Mouse (Mus musculus): ENCODE data around the gene Kif6. TPM values are rescaled to one million over a fixed set of nuclear protein-coding genes. Genes with fewer than 3 reads are reported as not detected.

Kif6 gene
- polyA plus RNA-seq, 1 experiment from 2014 or later = 3.1 TPM

- no peak overlapping the region for H3K9ac ChIP-seq (ENCODE audit: low read depth, low read length)
- H3K4me3 ChIP-seq (ENCODE audit: low read depth, low read length) = no peak overlapping the region
- no peaks in the 10 kb centered on the region for H3K36me3 ChIP-seq (ENCODE audit: control insufficient read depth, insufficient read depth, low read length)
- H3K27me3 ChIP-seq (ENCODE audit: control insufficient read depth, insufficient read depth, low read length) = no peaks in the 10 kb centered on the region
- H3K27ac ChIP-seq (ENCODE audit: low read depth, low read length) = no peak overlapping the region
- no peak overlapping the region for H3K4me2 ChIP-seq (replicated peaks; ENCODE audit: low read depth, low read length)
- ATAC-seq (ENCODE audit: low FRiP score) (no peak), DNase-seq (ENCODE audit: low spot score) (no peak)
- 71% methylated on average over 3 of the region's 3 CpGs for WGBS
- H3K4me1 ChIP-seq (replicated peaks; ENCODE audit: control insufficient read depth, insufficient read depth, low read length) = no peaks in the 10 kb centered on the region
- no peaks in the 10 kb centered on the region for H3K9me3 ChIP-seq (ENCODE audit: control insufficient read depth, low read length)
Observed at GRCm38 (mm10) chr17:49736364-49736763, 121.4 kb downstream of the Kif6 start.

GRCm38 (mm10) chr17:49737217-49737774 lies 122.4 kb downstream of the Kif6 start:
- 99% methylated on average over 6 of the region's 6 CpGs for WGBS
- H3K9me3 ChIP-seq (ENCODE audit: control insufficient read depth, low read length) = no peaks in the 10 kb centered on the region
- H3K27ac ChIP-seq (ENCODE audit: low read depth, low read length) = no peak overlapping the region
- no peak overlapping the region for H3K4me3 ChIP-seq (ENCODE audit: low read depth, low read length)
- H3K4me2 ChIP-seq (replicated peaks; ENCODE audit: low read depth, low read length) = no peak overlapping the region
- H3K4me1 ChIP-seq (replicated peaks; ENCODE audit: control insufficient read depth, insufficient read depth, low read length) = no peaks in the 10 kb centered on the region
- H3K27me3 ChIP-seq (ENCODE audit: control insufficient read depth, insufficient read depth, low read length) = no peaks in the 10 kb centered on the region
- H3K36me3 ChIP-seq (ENCODE audit: control insufficient read depth, insufficient read depth, low read length) = no peaks in the 10 kb centered on the region
- no peak for DNase-seq (ENCODE audit: low spot score)
- no peak for ATAC-seq (ENCODE audit: low FRiP score)
- no peak overlapping the region for H3K9ac ChIP-seq (ENCODE audit: low read depth, low read length)

GRCm38 (mm10) chr17:49738351-49738750 lies 123.4 kb downstream of the Kif6 start:
- no peak for DNase-seq (ENCODE audit: low spot score)
- Histone ChIP-seq H3K27ac (ENCODE audit: low read depth, low read length) (no peak overlapping the region), H3K4me1 (replicated peaks; ENCODE audit: control insufficient read depth, insufficient read depth, low read length) (no peaks in the 10 kb centered on the region), H3K27me3 (ENCODE audit: control insufficient read depth, insufficient read depth, low read length) (no peaks in the 10 kb centered on the region), H3K9ac (ENCODE audit: low read depth, low read length) (no peak overlapping the region), H3K36me3 (ENCODE audit: control insufficient read depth, insufficient read depth, low read length) (no peaks in the 10 kb centered on the region), H3K4me2 (replicated peaks; ENCODE audit: low read depth, low read length) (no peak overlapping the region), H3K9me3 (ENCODE audit: control insufficient read depth, low read length) (no peaks in the 10 kb centered on the region), H3K4me3 (ENCODE audit: low read depth, low read length) (no peak overlapping the region)
- 91% methylated on average over 11 of the region's 11 CpGs for WGBS
- ATAC-seq (ENCODE audit: low FRiP score) = no peak

- no peak for DNase-seq (ENCODE audit: low spot score)
- Histone ChIP-seq H3K9ac (ENCODE audit: low read depth, low read length) (no peak overlapping the region), H3K4me1 (replicated peaks; ENCODE audit: control insufficient read depth, insufficient read depth, low read length) (no peaks in the 10 kb centered on the region), H3K36me3 (ENCODE audit: control insufficient read depth, insufficient read depth, low read length) (no peaks in the 10 kb centered on the region), H3K4me2 (replicated peaks; ENCODE audit: low read depth, low read length) (no peak overlapping the region), H3K4me3 (ENCODE audit: low read depth, low read length) (no peak overlapping the region), H3K9me3 (ENCODE audit: control insufficient read depth, low read length) (no peaks in the 10 kb centered on the region), H3K27me3 (ENCODE audit: control insufficient read depth, insufficient read depth, low read length) (no peaks in the 10 kb centered on the region), H3K27ac (ENCODE audit: low read depth, low read length) (no peak overlapping the region)
- ATAC-seq (ENCODE audit: low FRiP score) = no peak
- WGBS = 87% methylated on average over 9 of the region's 9 CpGs
Observed at GRCm38 (mm10) chr17:49739896-49740679, 125.2 kb downstream of the Kif6 start.

GRCm38 (mm10) chr17:49741172-49741571 lies 126.2 kb downstream of the Kif6 start:
- Histone ChIP-seq H3K9ac (ENCODE audit: low read depth, low read length) (no peak overlapping the region), H3K27ac (ENCODE audit: low read depth, low read length) (no peak overlapping the region), H3K4me2 (replicated peaks; ENCODE audit: low read depth, low read length) (no peak overlapping the region), H3K4me1 (replicated peaks; ENCODE audit: control insufficient read depth, insufficient read depth, low read length) (no peaks in the 10 kb centered on the region), H3K9me3 (ENCODE audit: control insufficient read depth, low read length) (no peaks in the 10 kb centered on the region), H3K36me3 (ENCODE audit: control insufficient read depth, insufficient read depth, low read length) (no peaks in the 10 kb centered on the region), H3K27me3 (ENCODE audit: control insufficient read depth, insufficient read depth, low read length) (no peaks in the 10 kb centered on the region), H3K4me3 (ENCODE audit: low read depth, low read length) (no peak overlapping the region)
- ATAC-seq (ENCODE audit: low FRiP score) = no peak
- DNase-seq (ENCODE audit: low spot score) = no peak
- 90% methylated on average over 4 of the region's 4 CpGs for WGBS

- Histone ChIP-seq H3K9me3 (ENCODE audit: control insufficient read depth, low read length) (no peaks in the 10 kb centered on the region), H3K36me3 (ENCODE audit: control insufficient read depth, insufficient read depth, low read length) (no peaks in the 10 kb centered on the region), H3K27ac (ENCODE audit: low read depth, low read length) (no peak overlapping the region), H3K9ac (ENCODE audit: low read depth, low read length) (no peak overlapping the region), H3K4me3 (ENCODE audit: low read depth, low read length) (no peak overlapping the region), H3K4me1 (replicated peaks; ENCODE audit: control insufficient read depth, insufficient read depth, low read length) (no peaks in the 10 kb centered on the region), H3K4me2 (replicated peaks; ENCODE audit: low read depth, low read length) (no peak overlapping the region), H3K27me3 (ENCODE audit: control insufficient read depth, insufficient read depth, low read length) (no peaks in the 10 kb centered on the region)
- no peak for ATAC-seq (ENCODE audit: low FRiP score)
- no peak for DNase-seq (ENCODE audit: low spot score)
- 89% methylated on average over 5 of the region's 5 CpGs for WGBS
Observed at GRCm38 (mm10) chr17:49741927-49742326, 127.0 kb downstream of the Kif6 start.

GRCm38 (mm10) chr17:49743580-49744463 lies 128.9 kb downstream of the Kif6 start:
- no peak for DNase-seq (ENCODE audit: low spot score)
- ATAC-seq (ENCODE audit: low FRiP score) = no peak
- Histone ChIP-seq H3K27me3 (ENCODE audit: control insufficient read depth, insufficient read depth, low read length) (no peaks in the 10 kb centered on the region), H3K9ac (ENCODE audit: low read depth, low read length) (no peak overlapping the region), H3K4me2 (replicated peaks; ENCODE audit: low read depth, low read length) (no peak overlapping the region), H3K9me3 (ENCODE audit: control insufficient read depth, low read length) (no peaks in the 10 kb centered on the region), H3K4me1 (replicated peaks; ENCODE audit: control insufficient read depth, insufficient read depth, low read length) (no peaks in the 10 kb centered on the region), H3K4me3 (ENCODE audit: low read depth, low read length) (no peak overlapping the region), H3K36me3 (ENCODE audit: control insufficient read depth, insufficient read depth, low read length) (no peaks in the 10 kb centered on the region), H3K27ac (ENCODE audit: low read depth, low read length) (no peak overlapping the region)
- 67% methylated on average over 14 of the region's 14 CpGs for WGBS

GRCm38 (mm10) chr17:49750889-49751324 lies 136.0 kb downstream of the Kif6 start:
- Histone ChIP-seq H3K9ac (ENCODE audit: low read depth, low read length) (no peak overlapping the region), H3K27ac (ENCODE audit: low read depth, low read length) (no peak overlapping the region), H3K9me3 (ENCODE audit: control insufficient read depth, low read length) (no peaks in the 10 kb centered on the region), H3K4me2 (replicated peaks; ENCODE audit: low read depth, low read length) (no peak overlapping the region), H3K27me3 (ENCODE audit: control insufficient read depth, insufficient read depth, low read length) (no peaks in the 10 kb centered on the region), H3K4me1 (replicated peaks; ENCODE audit: control insufficient read depth, insufficient read depth, low read length) (no peaks in the 10 kb centered on the region), H3K36me3 (ENCODE audit: control insufficient read depth, insufficient read depth, low read length) (no peaks in the 10 kb centered on the region), H3K4me3 (ENCODE audit: low read depth, low read length) (no peak overlapping the region)
- no peak for ATAC-seq (ENCODE audit: low FRiP score)
- 75% methylated on average over 6 of the region's 6 CpGs for WGBS
- DNase-seq (ENCODE audit: low spot score) = no peak
